Mouse (Mus musculus) limb, embryonic 11.5 days (tissue): ENCODE data around the gene Fbxo33. TPM values are rescaled to one million over a fixed set of nuclear protein-coding genes. Genes with fewer than 3 reads are reported as not detected.

Source experiments
- ATAC-seq: fragments of 200-750 bp; cut with Nextera tagmentation; 2 replicates; pipeline ENCODE4 v1.8.0; 2017; ENCODE audit warnings: low read depth; ENCODE audit not compliant: insufficient number of reproducible peaks, low FRiP score, low TSS enrichment
- DNase-seq: peaks from one replicate; pipeline ENCODE4 v3.0.0-alpha.2; 2015; ENCODE audit warnings: low spot score
- H3K27ac ChIP-seq: fragments of 300-500 bp; sonication (generic); replicated peaks from 2 replicates; pipeline ENCODE4 v1.5.1; 2014; ENCODE audit warnings: low read depth, mild to moderate bottlenecking, low read length
- H3K27me3 ChIP-seq: fragments of 300-500 bp; sonication (generic); 2 replicates; pipeline ENCODE4 v1.6.1; 2014; ENCODE audit warnings: mild to moderate bottlenecking, low read length, mixed read lengths; ENCODE audit not compliant: control insufficient read depth, insufficient read depth
- H3K36me3 ChIP-seq: fragments of 300-500 bp; sonication (generic); 2 replicates; pipeline ENCODE4 v1.6.1; 2014; ENCODE audit warnings: mild to moderate bottlenecking, low read length, moderate library complexity, mixed read lengths; ENCODE audit not compliant: control insufficient read depth, insufficient read depth
- H3K4me1 ChIP-seq: fragments of 300-500 bp; sonication (generic); 2 replicates; pipeline ENCODE4 v1.6.1; 2014; ENCODE audit warnings: low read length, mixed read lengths; ENCODE audit not compliant: control insufficient read depth, insufficient read depth
- H3K4me2 ChIP-seq: fragments of 300-500 bp; sonication (generic); 2 replicates; pipeline ENCODE4 v1.6.1; 2014; ENCODE audit warnings: low read depth, mild to moderate bottlenecking, moderate library complexity; ENCODE audit not compliant: severe bottlenecking
- H3K4me3 ChIP-seq: fragments of 300-500 bp; sonication (generic); 2 replicates; pipeline ENCODE4 v1.5.1; 2014; ENCODE audit warnings: low read depth, low read length
- H3K9ac ChIP-seq: fragments of 300-500 bp; sonication (generic); 2 replicates; pipeline ENCODE4 v1.6.1; 2014; ENCODE audit warnings: mild to moderate bottlenecking, low read length
- H3K9me3 ChIP-seq: fragments of 300-500 bp; sonication (generic); 2 replicates; pipeline ENCODE4 v1.6.1; 2016; ENCODE audit warnings: low read length; ENCODE audit not compliant: control insufficient read depth
- WGBS: fragments of 180-500 bp; shearing (Covaris S2); extraction: QIAGEN DNeasy Blood & Tissue Kit; methylation state at CpG from one replicate; pipeline ENCODE4 v1.1.7; 2014; 5-methylcytosine and 5-hydroxymethylcytosine counted together
- microRNA-seq: library from miRNA; unstranded; fragments of <30 nt; microRNA quantifications from one replicate; pipeline ENCODE4, GENCODE M21; 2016
- polyA plus RNA-seq: library from polyadenylated mRNA; unstranded; fragments of >200 nt; fragmentation: Nextera tagmentation; extraction: Ambion mirVana; gene quantifications from 2 replicates; pipeline ENCODE4 v1.2.1, GENCODE M21; 2014

Fbxo33 gene
- polyA plus RNA-seq, 1 experiment from 2014 or later = 12.2 TPM

GRCm38 (mm10) chr12:59161091-59161490 lies 58.4 kb downstream of the Fbxo33 start:
- H3K27ac ChIP-seq = no peak overlapping the region
- H3K9me3 ChIP-seq = no peaks in the 10 kb centered on the region
- peaks cover 22% of the 10 kb centered on the region for H3K36me3 ChIP-seq
- no peaks in the 10 kb centered on the region for H3K4me1 ChIP-seq
- DNase-seq = no peak
- ATAC-seq = no peak
- H3K27me3 ChIP-seq = no peaks in the 10 kb centered on the region
- no peak overlapping the region for H3K9ac ChIP-seq
- H3K4me2 ChIP-seq = no peak overlapping the region
- 50% methylated on average over 2 of the region's 2 CpGs for WGBS
- no peak overlapping the region for H3K4me3 ChIP-seq

Small RNAs within 50 kb of the gene (microRNA-seq; reads per million reads assigned to microRNA genes)
- not detected for gene Gm27284

Other genes starting within 250 kb of the Fbxo33 start
- 86.9 and 87.1 TPM in 2 replicates for gene Sec23a, start 207.7 kb downstream of the Fbxo33 start, polyA plus RNA-seq
- gene Gemin2, start 206.3 kb downstream of the Fbxo33 start, polyA plus RNA-seq = 39.8 and 40.2 TPM in 2 replicates
- gene Trappc6b, start 158.3 kb downstream of the Fbxo33 start, polyA plus RNA-seq = 49.8 and 56.9 TPM in 2 replicates
- 118 and 132 TPM in 2 replicates for gene Pnn, start 152.8 kb downstream of the Fbxo33 start, polyA plus RNA-seq
- 65.9 and 73.3 TPM in 2 replicates for gene Mia2, start 123.9 kb downstream of the Fbxo33 start, polyA plus RNA-seq